Mouse (Mus musculus) forebrain, postnatal 0 days (tissue): ENCODE measurements around the gene Morc4. TPM values are rescaled to one million over a fixed set of nuclear protein-coding genes. Genes with fewer than 3 reads are reported as not detected.

Experiments
- ATAC-seq: fragments of 200-750 bp; cut with Nextera tagmentation; 2 replicates; pipeline ENCODE4 v1.8.0; 2017; ENCODE audit warnings: mild to moderate bottlenecking, moderate library complexity
- DNase-seq: peaks from one replicate; pipeline ENCODE4 v3.0.0-alpha.2; 2015
- H3K27ac ChIP-seq: fragments of 300-500 bp; sonication (generic); 2 replicates; pipeline ENCODE4 v1.5.1; 2014; ENCODE audit warnings: low read depth, mild to moderate bottlenecking, antibody characterized with exemption, low read length, moderate library complexity, mixed read lengths
- H3K27me3 ChIP-seq: fragments of 300-500 bp; sonication (generic); 2 replicates; pipeline ENCODE4 v1.6.1; 2014; ENCODE audit warnings: mild to moderate bottlenecking, low read length, mixed read lengths; ENCODE audit not compliant: insufficient read depth
- H3K36me3 ChIP-seq: fragments of 300-500 bp; sonication (generic); 2 replicates; pipeline ENCODE4 v1.6.1; 2014; ENCODE audit warnings: mild to moderate bottlenecking, moderate library complexity; ENCODE audit not compliant: insufficient read depth
- H3K4me1 ChIP-seq: fragments of 300-500 bp; sonication (generic); 2 replicates; pipeline ENCODE4 v1.6.1; 2014; ENCODE audit warnings: antibody characterized with exemption; ENCODE audit not compliant: insufficient read depth
- H3K4me2 ChIP-seq: fragments of 300-500 bp; sonication (generic); 2 replicates; pipeline ENCODE4 v1.6.1; 2014; ENCODE audit warnings: low read depth, mild to moderate bottlenecking, moderate library complexity
- H3K4me3 ChIP-seq: fragments of 300-500 bp; sonication (generic); 2 replicates; pipeline ENCODE4 v1.5.1; 2014; ENCODE audit warnings: low read depth, low read length, mixed read lengths
- H3K9ac ChIP-seq: fragments of 300-500 bp; sonication (generic); 2 replicates; pipeline ENCODE4 v1.6.1; 2014; ENCODE audit warnings: mild to moderate bottlenecking
- H3K9me3 ChIP-seq: fragments of 300-500 bp; sonication (generic); 2 replicates; pipeline ENCODE4 v1.6.1; 2016; ENCODE audit warnings: low read length
- CTCF ChIP-seq: sonication (generic); IDR thresholded peaks from 2 replicates; pipeline ENCODE4 v1.5.1; 2016; ENCODE audit warnings: antibody characterized with exemption, control low read depth, low read depth
- WGBS: fragments of 180-500 bp; shearing (Covaris S2); extraction: QIAGEN DNeasy Blood & Tissue Kit; methylation state at CpG from one replicate; pipeline ENCODE4 v1.1.7; 2014; 5-methylcytosine and 5-hydroxymethylcytosine counted together
- polyA plus RNA-seq: library from polyadenylated mRNA; unstranded; fragments of >200 nt; fragmentation: Nextera tagmentation; extraction: Ambion mirVana; gene quantifications from 2 replicates; pipeline ENCODE4 v1.2.1, GENCODE M21; 2015
- total RNA-seq: library from RNA; depleted of rRNA; stranded (reverse); fragments of >200 nt; gene quantifications from 2 replicates; pipeline ENCODE4 v1.2.3, GENCODE M21; 2014

Gene Morc4
- total and polyA plus RNA-seq, 2 experiments from 2014 or later, result 2.2 to 8.8 TPM

GRCm38 (mm10) chrX:139807391-139807790 lies 64.1 kb downstream of the Morc4 start:
- Histone ChIP-seq H3K9ac (no peak overlapping the region), H3K4me2 (no peak overlapping the region), H3K4me3 (no peak overlapping the region), H3K4me1 (no peaks in the 10 kb centered on the region), H3K27ac (no peak overlapping the region), H3K36me3 (no peaks in the 10 kb centered on the region), H3K9me3 (no peaks in the 10 kb centered on the region), H3K27me3 (no peaks in the 10 kb centered on the region)
- no peak for DNase-seq
- 77% methylated on average over 2 of the region's 2 CpGs for WGBS
- TF ChIP-seq CTCF, result no peak
- no peak for ATAC-seq

- ATAC-seq, result no peak
- Histone ChIP-seq H3K27me3 (no peaks in the 10 kb centered on the region), H3K4me1 (no peaks in the 10 kb centered on the region), H3K9ac (no peak overlapping the region), H3K9me3 (no peaks in the 10 kb centered on the region), H3K4me3 (no peak overlapping the region), H3K4me2 (no peak overlapping the region), H3K36me3 (no peaks in the 10 kb centered on the region), H3K27ac (no peak overlapping the region)
- no peak for DNase-seq
- 96% methylated on average over 4 of the region's 4 CpGs for WGBS
- TF ChIP-seq CTCF, result no peak
Measured at GRCm38 (mm10) chrX:139805918-139806317, 65.6 kb downstream of the Morc4 start.

GRCm38 (mm10) chrX:139803028-139803427 lies 68.4 kb downstream of the Morc4 start:
- 65% methylated on average over 2 of the region's 2 CpGs for WGBS
- no peaks in the 10 kb centered on the region for H3K9me3 ChIP-seq
- H3K4me2 ChIP-seq, result no peak overlapping the region
- H3K36me3 ChIP-seq, result no peaks in the 10 kb centered on the region
- no peak for ATAC-seq
- H3K9ac ChIP-seq, result no peak overlapping the region
- no peaks in the 10 kb centered on the region for H3K27me3 ChIP-seq
- no peak for TF ChIP-seq CTCF
- no peak overlapping the region for H3K27ac ChIP-seq
- DNase-seq, result no peak
- no peak overlapping the region for H3K4me3 ChIP-seq
- H3K4me1 ChIP-seq, result no peaks in the 10 kb centered on the region

- WGBS, result 76% methylated on average over 8 of the region's 8 CpGs
- Histone ChIP-seq H3K9ac (no peak within 1 kb of the TSS), H3K9me3 (no peaks in the 10 kb centered on the region), H3K27ac (no peak within 1 kb of the TSS), H3K36me3 (no peaks in the 10 kb centered on the region), H3K4me2 (no peak within 1 kb of the TSS), H3K27me3 (no peaks in the 10 kb centered on the region), H3K4me1 (no peaks in the 10 kb centered on the region), H3K4me3 (no peak within 1 kb of the TSS)
- ATAC-seq, result no peak
- no peak for TF ChIP-seq CTCF
- DNase-seq, result no peak
Measured at GRCm38 (mm10) chrX:139800406-139800878, 71.0 kb downstream of the Morc4 start, which contains the start of gene Cldn2. Gene Cldn2, plus strand, starts transcription at chrX:139800828.

GRCm38 (mm10) chrX:139799953-139800352 lies 71.5 kb downstream of the Morc4 start:
- 80% methylated on average over 3 of the region's 3 CpGs for WGBS
- TF ChIP-seq CTCF, result no peak

GRCm38 (mm10) chrX:139797875-139798274 lies 73.6 kb downstream of the Morc4 start:
- Histone ChIP-seq H3K27me3 (no peaks in the 10 kb centered on the region), H3K4me3 (no peak overlapping the region), H3K4me2 (no peak overlapping the region), H3K36me3 (no peaks in the 10 kb centered on the region), H3K4me1 (no peaks in the 10 kb centered on the region), H3K9ac (no peak overlapping the region), H3K9me3 (no peaks in the 10 kb centered on the region), H3K27ac (no peak overlapping the region)
- TF ChIP-seq CTCF, result no peak
- ATAC-seq, result no peak
- no peak for DNase-seq
- WGBS, result 61% methylated on average over 9 of the region's 9 CpGs

More at GRCm38 (mm10) chrX:139799953-139800352, 71.5 kb downstream of the Morc4 start:
- DNase-seq (no peak), ATAC-seq (no peak)
- H3K9ac ChIP-seq, result no peak overlapping the region
- no peaks in the 10 kb centered on the region for H3K9me3 ChIP-seq
- no peak overlapping the region for H3K4me2 ChIP-seq
- no peak overlapping the region for H3K27ac ChIP-seq
- H3K4me1 ChIP-seq, result no peaks in the 10 kb centered on the region
- H3K27me3 ChIP-seq, result no peaks in the 10 kb centered on the region
- H3K36me3 ChIP-seq, result no peaks in the 10 kb centered on the region
- no peak overlapping the region for H3K4me3 ChIP-seq

- DNase-seq (no peak), ATAC-seq (no peak)
- no peaks in the 10 kb centered on the region for H3K36me3 ChIP-seq
- H3K27me3 ChIP-seq, result no peaks in the 10 kb centered on the region
- no peak overlapping the region for H3K27ac ChIP-seq
- H3K4me1 ChIP-seq, result no peaks in the 10 kb centered on the region
- WGBS, result 78% methylated on average over 6 of the region's 6 CpGs
- no peak for TF ChIP-seq CTCF
- H3K4me2 ChIP-seq, result no peak overlapping the region
- no peak overlapping the region for H3K9ac ChIP-seq
- H3K9me3 ChIP-seq, result no peaks in the 10 kb centered on the region
- no peak overlapping the region for H3K4me3 ChIP-seq
Measured at GRCm38 (mm10) chrX:139796037-139796436, 75.4 kb downstream of the Morc4 start.
